Mouse (Mus musculus) kidney, embryonic 16.5 days (tissue): ENCODE data around the gene Mgll. TPM values are rescaled to one million over a fixed set of nuclear protein-coding genes. Genes with fewer than 3 reads are reported as not detected.

Experiments
- ATAC-seq: fragments of 200-750 bp; cut with Nextera tagmentation; 2 replicates; pipeline ENCODE4 v1.8.0; 2017; ENCODE audit warnings: moderate TSS enrichment; ENCODE audit not compliant: low FRiP score, low TSS enrichment
- H3K27ac ChIP-seq: fragments of 300-500 bp; sonication (generic); 2 replicates; pipeline ENCODE4 v1.5.1; 2014; ENCODE audit warnings: low read length
- H3K27me3 ChIP-seq: fragments of 300-500 bp; sonication (generic); 2 replicates; pipeline ENCODE4 v1.6.1; 2014; ENCODE audit warnings: low read length, control low read depth, mixed read lengths; ENCODE audit not compliant: insufficient read depth
- H3K36me3 ChIP-seq: fragments of 300-500 bp; sonication (generic); 2 replicates; pipeline ENCODE4 v1.6.1; 2014; ENCODE audit warnings: low read length, control low read depth, mixed read lengths; ENCODE audit not compliant: insufficient read depth
- H3K4me1 ChIP-seq: fragments of 300-500 bp; sonication (generic); 2 replicates; pipeline ENCODE4 v1.6.1; 2014; ENCODE audit warnings: low read length, control low read depth, mixed read lengths; ENCODE audit not compliant: insufficient read depth
- H3K4me2 ChIP-seq: fragments of 300-500 bp; sonication (generic); replicated peaks from 2 replicates; pipeline ENCODE4 v1.6.1; 2014; ENCODE audit warnings: low read depth, low read length
- H3K4me3 ChIP-seq: fragments of 300-500 bp; sonication (generic); 2 replicates; pipeline ENCODE4 v1.5.1; 2014; ENCODE audit warnings: mild to moderate bottlenecking, low read length
- H3K9ac ChIP-seq: fragments of 300-500 bp; sonication (generic); replicated peaks from 2 replicates; pipeline ENCODE4 v1.6.1; 2014; ENCODE audit warnings: low read length
- H3K9me3 ChIP-seq: fragments of 300-500 bp; sonication (generic); 2 replicates; pipeline ENCODE4 v1.6.1; 2016; ENCODE audit warnings: low read length, control low read depth
- WGBS: fragments of 180-500 bp; shearing (Covaris S2); extraction: QIAGEN DNeasy Blood & Tissue Kit; methylation state at CpG from one replicate; pipeline ENCODE4 v1.1.7; 2014; 5-methylcytosine and 5-hydroxymethylcytosine counted together
- polyA plus RNA-seq: library from polyadenylated mRNA; unstranded; fragments of >200 nt; fragmentation: Nextera tagmentation; extraction: Ambion mirVana; gene quantifications from 2 replicates; pipeline ENCODE4 v1.2.1, GENCODE M21; 2015

The Mgll gene
- polyA plus RNA-seq, 1 experiment from 2014 or later, result 48.0 TPM

GRCm38 (mm10) chr6:88844901-88845565 is 120.8 kb downstream of the Mgll start:
- no peak overlapping the region for H3K4me2 ChIP-seq
- ATAC-seq, result no peak
- 91% methylated on average over 7 of the region's 7 CpGs for WGBS

GRCm38 (mm10) chr6:88847571-88847970 is 123.4 kb downstream of the Mgll start:
- Histone ChIP-seq H3K36me3 (peaks cover 4% of the 10 kb centered on the region; the same call in 1 of the 2 replicates), H3K4me1 (peaks cover 11% of the 10 kb centered on the region), H3K27me3 (no peaks in the 10 kb centered on the region), H3K4me2 (no peak overlapping the region), H3K27ac (no peak overlapping the region), H3K4me3 (no peak overlapping the region), H3K9me3 (peaks cover 4% of the 10 kb centered on the region; the same call in 1 of the 2 replicates), H3K9ac (no peak overlapping the region)
- no peak for ATAC-seq
- 74% methylated on average over 2 of the region's 2 CpGs for WGBS

More at GRCm38 (mm10) chr6:88844901-88845565, 120.8 kb downstream of the Mgll start:
- Histone ChIP-seq H3K27ac (no peak overlapping the region), H3K36me3 (no peaks in the 10 kb centered on the region), H3K9me3 (no peaks in the 10 kb centered on the region), H3K4me1 (peaks cover 20% of the 10 kb centered on the region), H3K27me3 (no peaks in the 10 kb centered on the region), H3K4me3 (no peak overlapping the region), H3K9ac (no peak overlapping the region)

GRCm38 (mm10) chr6:88849270-88849669 is 125.1 kb downstream of the Mgll start:
- peaks cover 4% of the 10 kb centered on the region; the same call in 1 of the 2 replicates for H3K36me3 ChIP-seq
- WGBS, result 48% methylated on average over 3 of the region's 4 CpGs
- no peaks in the 10 kb centered on the region for H3K4me1 ChIP-seq
- no peak overlapping the region for H3K4me3 ChIP-seq
- no peaks in the 10 kb centered on the region for H3K27me3 ChIP-seq
- H3K4me2 ChIP-seq, result no peak overlapping the region
- H3K9ac ChIP-seq, result no peak overlapping the region
- peaks cover 4% of the 10 kb centered on the region; the same call in 1 of the 2 replicates for H3K9me3 ChIP-seq
- H3K27ac ChIP-seq, result no peak overlapping the region
- no peak for ATAC-seq

GRCm38 (mm10) chr6:88850034-88850433 is 125.8 kb downstream of the Mgll start:
- Histone ChIP-seq H3K9me3 (peaks cover 4% of the 10 kb centered on the region; the same call in 1 of the 2 replicates), H3K9ac (no peak overlapping the region), H3K4me3 (no peak overlapping the region), H3K4me2 (no peak overlapping the region), H3K27me3 (no peaks in the 10 kb centered on the region), H3K27ac (no peak overlapping the region), H3K36me3 (peaks cover 4% of the 10 kb centered on the region; the same call in 1 of the 2 replicates), H3K4me1 (no peaks in the 10 kb centered on the region)
- no peak for ATAC-seq
- WGBS, result 88% methylated on average over 7 of the region's 7 CpGs

GRCm38 (mm10) chr6:88854509-88854908 is 130.3 kb downstream of the Mgll start:
- no peak overlapping the region for H3K4me3 ChIP-seq
- WGBS, result 74% methylated on average over 5 of the region's 5 CpGs
- H3K9ac ChIP-seq, result no peak overlapping the region
- ATAC-seq, result no peak
- H3K4me2 ChIP-seq, result no peak overlapping the region
- H3K9me3 ChIP-seq, result peaks cover 4% of the 10 kb centered on the region; the same call in 1 of the 2 replicates
- no peaks in the 10 kb centered on the region for H3K27me3 ChIP-seq
- no peaks in the 10 kb centered on the region for H3K4me1 ChIP-seq
- H3K36me3 ChIP-seq, result peaks cover 4% of the 10 kb centered on the region; the same call in 1 of the 2 replicates
- no peak overlapping the region for H3K27ac ChIP-seq

- 22% methylated on average over 5 of the region's 5 CpGs for WGBS
- peaks cover 4% of the 10 kb centered on the region; the same call in 1 of the 2 replicates for H3K36me3 ChIP-seq
- ATAC-seq, result no peak
Measured at GRCm38 (mm10) chr6:88855636-88856035, 131.4 kb downstream of the Mgll start.

GRCm38 (mm10) chr6:88857249-88857648 is 133.0 kb downstream of the Mgll start:
- H3K27me3 ChIP-seq, result no peaks in the 10 kb centered on the region
- no peak overlapping the region for H3K9ac ChIP-seq
- H3K4me2 ChIP-seq, result no peak overlapping the region
- H3K27ac ChIP-seq, result 0 out of 2 replicates have a peak overlapping the region, but pooled peaks have one; percentile 5
- 33% methylated on average over 9 of the region's 9 CpGs for WGBS
- H3K36me3 ChIP-seq, result peaks cover 6% of the 10 kb centered on the region
- H3K9me3 ChIP-seq, result no peaks in the 10 kb centered on the region; the same call in 1 of the 2 replicates
- H3K4me3 ChIP-seq, result no peak overlapping the region
- ATAC-seq, result peak; percentile 47; the same call in 1 of the 2 replicates
- no peaks in the 10 kb centered on the region for H3K4me1 ChIP-seq

More at GRCm38 (mm10) chr6:88855636-88856035, 131.4 kb downstream of the Mgll start:
- no peaks in the 10 kb centered on the region for H3K4me1 ChIP-seq
- H3K4me3 ChIP-seq, result no peak overlapping the region
- peaks cover 4% of the 10 kb centered on the region; the same call in 1 of the 2 replicates for H3K9me3 ChIP-seq
- H3K27me3 ChIP-seq, result no peaks in the 10 kb centered on the region
- no peak overlapping the region for H3K9ac ChIP-seq
- no peak overlapping the region for H3K27ac ChIP-seq
- H3K4me2 ChIP-seq, result no peak overlapping the region

GRCm38 (mm10) chr6:88857830-88858229 is 133.6 kb downstream of the Mgll start:
- Histone ChIP-seq H3K4me3 (no peak overlapping the region), H3K27ac (0 out of 2 replicates have a peak overlapping the region, but pooled peaks have one; percentile 5), H3K9me3 (no peaks in the 10 kb centered on the region; the same call in 1 of the 2 replicates), H3K27me3 (no peaks in the 10 kb centered on the region), H3K36me3 (peaks cover 6% of the 10 kb centered on the region), H3K4me1 (no peaks in the 10 kb centered on the region), H3K9ac (0 out of 2 replicates have a peak overlapping the region, but pooled peaks have one; percentile 24), H3K4me2 (no peak overlapping the region)
- 79% methylated on average over 6 of the region's 6 CpGs for WGBS
- ATAC-seq, result no peak

GRCm38 (mm10) chr6:88858341-88858740 is 134.1 kb downstream of the Mgll start:
- H3K9me3 ChIP-seq, result no peaks in the 10 kb centered on the region; the same call in 1 of the 2 replicates
- H3K4me2 ChIP-seq, result no peak overlapping the region
- no peak overlapping the region for H3K4me3 ChIP-seq
- no peak overlapping the region for H3K9ac ChIP-seq
- peaks cover 9% of the 10 kb centered on the region for H3K36me3 ChIP-seq
- no peaks in the 10 kb centered on the region for H3K4me1 ChIP-seq
- ATAC-seq, result no peak
- H3K27me3 ChIP-seq, result no peaks in the 10 kb centered on the region
- WGBS, result 39% methylated on average over 7 of the region's 7 CpGs
- no peak overlapping the region for H3K27ac ChIP-seq

GRCm38 (mm10) chr6:88860914-88861313 is 136.7 kb downstream of the Mgll start:
- 18% methylated on average over 2 of the region's 2 CpGs for WGBS

More at GRCm38 (mm10) chr6:88860914-88861313, 136.7 kb downstream of the Mgll start:
- Histone ChIP-seq H3K4me1 (no peaks in the 10 kb centered on the region), H3K4me2 (no peak overlapping the region), H3K4me3 (no peak overlapping the region), H3K9me3 (no peaks in the 10 kb centered on the region; the same call in 1 of the 2 replicates), H3K36me3 (peaks cover 9% of the 10 kb centered on the region), H3K27me3 (no peaks in the 10 kb centered on the region), H3K9ac (no peak overlapping the region), H3K27ac (no peak overlapping the region)
- no peak for ATAC-seq
